Mouse (Mus musculus) G1E (cell line): ENCODE measurements around the gene Tdrd1.

Source experiments
- CTCF ChIP-seq: IDR thresholded peaks from 2 replicates; pipeline ENCODE4 v1.5.1; 2012; ENCODE audit warnings: low read depth, low read length, inconsistent platforms, mixed read lengths
- GATA1 ChIP-seq: IDR thresholded peaks from 2 replicates; pipeline ENCODE4 v1.6.1; 2012; ENCODE audit warnings: borderline replicate concordance, low read length, inconsistent platforms, mixed read lengths

DNA sequence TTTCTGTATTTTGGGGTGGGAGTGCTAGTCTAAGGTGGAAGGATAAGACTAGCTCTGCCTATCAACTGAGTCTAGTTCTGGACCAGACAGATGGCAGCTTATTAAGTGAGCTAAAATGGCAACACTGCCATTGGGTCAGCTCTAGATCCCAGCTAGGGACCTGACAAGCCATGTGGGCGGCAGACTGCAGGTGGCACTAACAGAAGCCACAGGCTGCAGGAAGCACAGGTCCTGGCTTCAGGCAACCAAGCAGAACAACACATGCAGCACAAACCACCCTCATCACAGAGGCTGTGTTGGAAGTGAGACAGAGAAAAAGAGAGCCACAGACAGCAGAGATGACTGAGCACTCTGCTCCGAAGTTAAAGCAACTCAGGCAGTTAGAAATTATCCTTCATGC lies 20.6 kb upstream of the Tdrd1 start:
- TF ChIP-seq GATA1 (no peak), CTCF (no peak)
